23 mouse cellular contexts compared by ENCODE assay signal in the genomic region with DNA sequence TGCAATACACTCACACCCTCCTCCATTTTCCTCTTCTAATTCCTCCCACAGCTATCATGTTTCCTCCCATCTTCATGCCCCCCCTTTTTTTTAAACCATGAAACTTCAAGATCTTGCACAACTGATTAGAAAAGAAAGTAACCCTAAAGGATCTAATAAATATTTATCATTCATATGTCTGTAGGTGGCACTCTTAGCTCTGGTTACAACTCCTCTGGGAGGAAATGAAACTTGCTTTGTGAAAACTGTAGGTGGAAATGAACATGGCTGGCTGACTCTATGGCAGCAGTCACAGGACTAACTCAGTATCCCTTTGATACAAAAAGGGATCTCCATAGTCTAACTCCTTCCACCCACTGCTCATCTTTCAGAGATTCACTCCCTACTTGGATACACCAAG.
DNase-seq lines count a peak whose midpoint lies in the region; ATAC-seq and TF ChIP-seq lines count a peak whose summit lies in the region.
"Had no signal": no experiment of that assay in that cellular context is flagged by ENCODE, and none has a peak within 500 bp of the region (broad histone marks: within the 10 kb centered on the region; RNA-seq: fewer than 3 reads in every experiment).

No protein-coding gene starts in this region.

- no peaks in the 10 kb centered on the region for H3K9me3 ChIP-seq in kidney, postnatal 0 days (replicated peaks; ENCODE audit: low read length)
- H3K9me3 ChIP-seq in embryonic facial prominence, embryonic 14.5 days (ENCODE audit: control insufficient read depth, low read length), result no peaks in the 10 kb centered on the region
- H3K9me3 ChIP-seq: embryonic facial prominence, embryonic 13.5 days; limb, embryonic 10.5 days; lung, embryonic 15.5 days had no signal

- no peak for ATAC-seq in kidney, postnatal 0 days (replicated peaks; ENCODE audit: low FRiP score, low read depth)
- ATAC-seq in embryonic facial prominence, embryonic 14.5 days (ENCODE audit: low read depth), result no peak; the same call in 1 of the 2 replicates

- no peaks in the 10 kb centered on the region for H3K36me3 ChIP-seq in kidney, postnatal 0 days (ENCODE audit: insufficient read depth, low read length)
- H3K36me3 ChIP-seq in embryonic facial prominence, embryonic 14.5 days (ENCODE audit: control insufficient read depth, insufficient read depth, low read length), result no peaks in the 10 kb centered on the region
- H3K36me3 ChIP-seq in thymus, adult 2 months (ENCODE audit: control insufficient read depth, insufficient read depth, low read length), result no peaks in the 10 kb centered on the region
- H3K36me3 ChIP-seq: embryonic facial prominence, embryonic 13.5 days; limb, embryonic 10.5 days; lung, embryonic 15.5 days had no signal

- H3K27ac ChIP-seq in kidney, postnatal 0 days, result no peak overlapping the region
- H3K27ac ChIP-seq in embryonic facial prominence, embryonic 14.5 days (replicated peaks; ENCODE audit: low read depth, low read length), result no peak overlapping the region
- no peak overlapping the region for H3K27ac ChIP-seq in thymus, adult 2 months (ENCODE audit: control insufficient read depth, insufficient read depth, low read length)
- H3K27ac ChIP-seq: embryonic facial prominence, embryonic 13.5 days; hindbrain, embryonic 14.5 days; limb, embryonic 10.5 days; lung, embryonic 15.5 days had no signal

- peak; percentile 41 for TF ChIP-seq CTCF in kidney, postnatal 0 days (IDR thresholded peaks at IDR 0.05; ENCODE audit: low read depth)
- TF ChIP-seq CTCF in thymus, adult 2 months (IDR thresholded peaks at IDR 0.05; ENCODE audit: borderline replicate concordance, control insufficient read depth, extremely low read depth, insufficient read depth, low read length, poor library complexity), result no peak

- no peak overlapping the region for H3K4me2 ChIP-seq in kidney, postnatal 0 days (ENCODE audit: low read length)
- no peak overlapping the region for H3K4me2 ChIP-seq in embryonic facial prominence, embryonic 14.5 days (ENCODE audit: low read depth, low read length)
- H3K4me2 ChIP-seq: embryonic facial prominence, embryonic 13.5 days; heart, embryonic 11.5 days; hindbrain, embryonic 14.5 days; liver, embryonic 11.5 days; lung, embryonic 15.5 days had no signal

- no peak overlapping the region for H3K9ac ChIP-seq in kidney, postnatal 0 days (ENCODE audit: low read depth, low read length)
- H3K9ac ChIP-seq in embryonic facial prominence, embryonic 14.5 days (ENCODE audit: low read depth, low read length), result no peak overlapping the region
- H3K9ac ChIP-seq: embryonic facial prominence, embryonic 13.5 days; hindbrain, embryonic 14.5 days; lung, embryonic 15.5 days had no signal

- H3K4me1 ChIP-seq in kidney, postnatal 0 days (replicated peaks; ENCODE audit: insufficient read depth, low read length), result no peaks in the 10 kb centered on the region
- no peaks in the 10 kb centered on the region for H3K4me1 ChIP-seq in embryonic facial prominence, embryonic 14.5 days (ENCODE audit: control insufficient read depth, insufficient read depth, low read length)
- H3K4me1 ChIP-seq in thymus, adult 2 months (replicated peaks; ENCODE audit: control insufficient read depth, insufficient read depth, low read length), result no peaks in the 10 kb centered on the region
- H3K4me1 ChIP-seq: embryonic facial prominence, embryonic 13.5 days; lung, embryonic 15.5 days had no signal

- no peaks in the 10 kb centered on the region for H3K27me3 ChIP-seq in kidney, postnatal 0 days (ENCODE audit: insufficient read depth, low read length)
- no peaks in the 10 kb centered on the region for H3K27me3 ChIP-seq in embryonic facial prominence, embryonic 14.5 days (replicated peaks; ENCODE audit: control insufficient read depth, insufficient read depth, low read length)
- no peaks in the 10 kb centered on the region for H3K27me3 ChIP-seq in thymus, adult 2 months (ENCODE audit: control insufficient read depth, insufficient read depth, low read length)
- H3K27me3 ChIP-seq: embryonic facial prominence, embryonic 13.5 days; lung, embryonic 15.5 days had no signal

- no peak overlapping the region for H3K4me3 ChIP-seq in kidney, postnatal 0 days (replicated peaks; ENCODE audit: low read depth, low read length)
- H3K4me3 ChIP-seq in embryonic facial prominence, embryonic 14.5 days (ENCODE audit: low read depth, low read length), result no peak overlapping the region
- H3K4me3 ChIP-seq in thymus, adult 2 months (ENCODE audit: control insufficient read depth, insufficient read depth, low read length), result no peak overlapping the region
- H3K4me3 ChIP-seq: embryonic facial prominence, embryonic 13.5 days; limb, embryonic 10.5 days; lung, embryonic 15.5 days had no signal

- TF ChIP-seq POLR2A in thymus, adult 2 months (IDR thresholded peaks at IDR 0.05; ENCODE audit: control insufficient read depth, extremely low read depth, insufficient read depth, low read length, poor library complexity), result no peak

- peak; percentile 5 for DNase-seq in embryo, embryonic 10 days (ENCODE audit: low spot score)
- DNase-seq in embryo, embryonic 9.5 days (ENCODE audit: extremely low spot score), result no peak
- peak; percentile 52 for DNase-seq in kidney, postnatal 0 days (ENCODE audit: low spot score)
- DNase-seq in kidney, postnatal 25 days, result no peak
- peak; percentile 86 for DNase-seq in A20 (ENCODE audit: low read depth, low spot score)
- peak; percentile 53 for DNase-seq in embryonic facial prominence, embryonic 14.5 days (ENCODE audit: low spot score)
- DNase-seq in thymus, adult 2 months, result no peak
- DNase-seq in spleen, postnatal 14 days (ENCODE audit: low spot score in 2 of 2), result no peak
- DNase-seq: adrenal gland, postnatal 10 days; B cell, adult 2 months; cerebellum, adult 9-11 months; gastrocnemius, postnatal 36 days; heart, postnatal 14 days; kidney, adult 18-20 months; layer of hippocampus, postnatal 36 days; right cerebral cortex, postnatal 14 days; thymus, postnatal 4 days had no signal

Comparison
In these comparisons a context has a peak if more than half of its experiments do, and no peak if none do; other contexts are left out.
1. DNase-seq: peak in embryo, embryonic 10 days (single experiment), kidney, postnatal 0 days (single experiment), A20 (single experiment) and embryonic facial prominence, embryonic 14.5 days (single experiment); none in embryo, embryonic 9.5 days (single experiment), kidney, postnatal 25 days (0 of 2), thymus, adult 2 months (single experiment) and spleen, postnatal 14 days (0 of 2).